Mouse (Mus musculus) neural tube, embryonic 13.5 days (tissue): ENCODE results near the gene Rps6kl1. TPM values are rescaled to one million over a fixed set of nuclear protein-coding genes. Genes with fewer than 3 reads are reported as not detected.
"Not testable (repeated sequence)": the region's sequence is repeated elsewhere in the genome, so short reads cannot be mapped to it uniquely, and the experiment has no call there.

Experiments
- ATAC-seq: fragments of 200-750 bp; cut with Nextera tagmentation; 2 replicates; pipeline ENCODE4 v1.8.0; 2017; ENCODE audit warnings: low read depth, mild to moderate bottlenecking, moderate TSS enrichment, moderate library complexity
- H3K27ac ChIP-seq: fragments of 300-500 bp; sonication (generic); replicated peaks from 2 replicates; pipeline ENCODE4 v1.5.1; 2015; ENCODE audit warnings: moderate library complexity, mild to moderate bottlenecking, inconsistent platforms
- H3K27me3 ChIP-seq: fragments of 300-500 bp; sonication (generic); 2 replicates; pipeline ENCODE4 v1.6.1; 2015; ENCODE audit warnings: mild to moderate bottlenecking, inconsistent platforms
- H3K36me3 ChIP-seq: fragments of 300-500 bp; sonication (generic); 2 replicates; pipeline ENCODE4 v1.6.1; 2015; ENCODE audit warnings: mild to moderate bottlenecking, inconsistent platforms
- H3K4me1 ChIP-seq: fragments of 300-500 bp; sonication (generic); replicated peaks from 2 replicates; pipeline ENCODE4 v1.6.1; 2015; ENCODE audit warnings: inconsistent platforms
- H3K4me2 ChIP-seq: fragments of 300-500 bp; sonication (generic); 2 replicates; pipeline ENCODE4 v1.6.1; 2015; ENCODE audit warnings: inconsistent platforms, mild to moderate bottlenecking, moderate library complexity
- H3K4me3 ChIP-seq: fragments of 300-500 bp; sonication (generic); 2 replicates; pipeline ENCODE4 v1.5.1; 2015; ENCODE audit warnings: mild to moderate bottlenecking, inconsistent platforms
- H3K9ac ChIP-seq: fragments of 300-500 bp; sonication (generic); 2 replicates; pipeline ENCODE4 v1.6.1; 2015; ENCODE audit warnings: moderate library complexity, mild to moderate bottlenecking, inconsistent platforms
- H3K9me3 ChIP-seq: fragments of 300-500 bp; sonication (generic); 2 replicates; pipeline ENCODE4 v1.6.1; 2016; ENCODE audit warnings: inconsistent platforms
- WGBS: fragments of 180-500 bp; shearing (Covaris S2); methylation state at CpG from one replicate; pipeline ENCODE4 v1.1.7; 2015; 5-methylcytosine and 5-hydroxymethylcytosine counted together
- polyA plus RNA-seq: library from polyadenylated mRNA; unstranded; fragments of >200 nt; fragmentation: Nextera tagmentation; extraction: Ambion mirVana; gene quantifications from 2 replicates; pipeline ENCODE4 v1.2.1, GENCODE M21; 2015

The Rps6kl1 gene
- polyA plus RNA-seq, 1 experiment from 2014 or later: 28.7 TPM

- H3K4me2 ChIP-seq: no peak overlapping the region
- H3K36me3 ChIP-seq: peaks cover 15% of the 10 kb centered on the region
- H3K9me3 ChIP-seq: no peaks in the 10 kb centered on the region
- no peak overlapping the region for H3K27ac ChIP-seq
- 86% methylated on average over 9 of the region's 9 CpGs for WGBS
- no peak for ATAC-seq
- no peak overlapping the region for H3K9ac ChIP-seq
- H3K4me1 ChIP-seq: peaks cover 30% of the 10 kb centered on the region
- no peaks in the 10 kb centered on the region for H3K27me3 ChIP-seq
- H3K4me3 ChIP-seq: no peak overlapping the region
Observed at GRCm38 (mm10) chr12:85146881-85147280, 4.2 kb downstream of the Rps6kl1 start.

- Histone ChIP-seq H3K4me1 (peaks cover 30% of the 10 kb centered on the region), H3K9ac (no peak overlapping the region), H3K9me3 (no peaks in the 10 kb centered on the region), H3K36me3 (peaks cover 17% of the 10 kb centered on the region), H3K4me2 (no peak overlapping the region), H3K27ac (no peak overlapping the region), H3K27me3 (no peaks in the 10 kb centered on the region), H3K4me3 (no peak overlapping the region)
- 43% methylated on average over 9 of the region's 11 CpGs for WGBS
- no peak for ATAC-seq
Observed at GRCm38 (mm10) chr12:85146355-85146754, 4.7 kb downstream of the Rps6kl1 start.

- Histone ChIP-seq H3K27ac (no peak overlapping the region), H3K4me3 (no peak overlapping the region)
Observed at GRCm38 (mm10) chr12:85145630-85146029, 5.4 kb downstream of the Rps6kl1 start.

GRCm38 (mm10) chr12:85144821-85145220 lies 6.2 kb downstream of the Rps6kl1 start:
- Histone ChIP-seq H3K9me3 (no peaks in the 10 kb centered on the region), H3K4me1 (peaks cover 18% of the 10 kb centered on the region), H3K9ac (no peak overlapping the region), H3K36me3 (peaks cover 17% of the 10 kb centered on the region), H3K4me2 (no peak overlapping the region), H3K4me3 (no peak overlapping the region), H3K27ac (no peak overlapping the region), H3K27me3 (no peaks in the 10 kb centered on the region)
- no peak for ATAC-seq
- WGBS: 83% methylated on average over 4 of the region's 4 CpGs

More at GRCm38 (mm10) chr12:85145630-85146029, 5.4 kb downstream of the Rps6kl1 start:
- H3K9me3 ChIP-seq: no peaks in the 10 kb centered on the region
- H3K36me3 ChIP-seq: peaks cover 17% of the 10 kb centered on the region
- ATAC-seq: no peak
- H3K4me2 ChIP-seq: no peak overlapping the region
- H3K4me1 ChIP-seq: peaks cover 26% of the 10 kb centered on the region
- no peaks in the 10 kb centered on the region for H3K27me3 ChIP-seq
- 63% methylated on average over 9 of the region's 9 CpGs for WGBS
- no peak overlapping the region for H3K9ac ChIP-seq

GRCm38 (mm10) chr12:85144276-85144675 lies 6.8 kb downstream of the Rps6kl1 start:
- H3K9me3 ChIP-seq, H3K4me2 ChIP-seq, ATAC-seq, H3K4me3 ChIP-seq, H3K9ac ChIP-seq, H3K27ac ChIP-seq, H3K27me3 ChIP-seq: not testable (repeated sequence)
- Histone ChIP-seq H3K36me3 (peaks cover 18% of the 10 kb centered on the region), H3K4me1 (peaks cover 12% of the 10 kb centered on the region)
- WGBS: 79% methylated on average over 2 of the region's 2 CpGs

- Histone ChIP-seq H3K4me1 (peaks cover 12% of the 10 kb centered on the region), H3K9me3 (no peaks in the 10 kb centered on the region), H3K4me3 (no peak overlapping the region), H3K36me3 (peaks cover 30% of the 10 kb centered on the region), H3K9ac (no peak overlapping the region), H3K4me2 (no peak overlapping the region), H3K27ac (no peak overlapping the region), H3K27me3 (0 out of 2 replicates have a peak, but pooled peaks cover 2% of the 10 kb centered on the region)
- 0 out of 2 replicates have a peak, but pooled peaks have one; percentile 52 for ATAC-seq
- 24% methylated on average over 4 of the region's 4 CpGs for WGBS
Observed at GRCm38 (mm10) chr12:85142803-85143202, 8.3 kb downstream of the Rps6kl1 start.

- H3K9me3 ChIP-seq: no peaks in the 10 kb centered on the region
- no peak overlapping the region for H3K9ac ChIP-seq
- 0 out of 2 replicates have a peak, but pooled peaks cover 2% of the 10 kb centered on the region for H3K27me3 ChIP-seq
- H3K4me1 ChIP-seq: peaks cover 7% of the 10 kb centered on the region
- no peak overlapping the region for H3K4me3 ChIP-seq
- WGBS: 81% methylated on average over 6 of the region's 6 CpGs
- H3K36me3 ChIP-seq: peaks cover 31% of the 10 kb centered on the region
- H3K27ac ChIP-seq: no peak overlapping the region
- H3K4me2 ChIP-seq: no peak overlapping the region
- no peak for ATAC-seq
Observed at GRCm38 (mm10) chr12:85141096-85141495, 10.0 kb downstream of the Rps6kl1 start.

GRCm38 (mm10) chr12:85140036-85140701 lies 10.9 kb downstream of the Rps6kl1 start:
- WGBS: 48% methylated on average over 18 of the region's 18 CpGs
- Histone ChIP-seq H3K27me3 (0 out of 2 replicates have a peak, but pooled peaks cover 2% of the 10 kb centered on the region), H3K36me3 (peaks cover 40% of the 10 kb centered on the region)

GRCm38 (mm10) chr12:85136627-85137026 lies 14.4 kb downstream of the Rps6kl1 start:
- no peak overlapping the region for H3K4me3 ChIP-seq
- H3K27ac ChIP-seq: no peak overlapping the region
- H3K9me3 ChIP-seq: no peaks in the 10 kb centered on the region
- 83% methylated on average over 4 of the region's 4 CpGs for WGBS
- no peak overlapping the region for H3K9ac ChIP-seq
- H3K4me2 ChIP-seq: no peak overlapping the region
- peaks cover 59% of the 10 kb centered on the region for H3K36me3 ChIP-seq
- H3K27me3 ChIP-seq: 0 out of 2 replicates have a peak, but pooled peaks cover 2% of the 10 kb centered on the region
- no peak for ATAC-seq
- H3K4me1 ChIP-seq: no peaks in the 10 kb centered on the region

More at GRCm38 (mm10) chr12:85140036-85140701, 10.9 kb downstream of the Rps6kl1 start:
- no peaks in the 10 kb centered on the region for H3K9me3 ChIP-seq
- ATAC-seq: no peak
- no peaks in the 10 kb centered on the region for H3K4me1 ChIP-seq
- H3K9ac ChIP-seq: no peak overlapping the region
- H3K27ac ChIP-seq: no peak overlapping the region
- H3K4me2 ChIP-seq: no peak overlapping the region
- H3K4me3 ChIP-seq: no peak overlapping the region

GRCm38 (mm10) chr12:85135513-85136470 lies 15.3 kb downstream of the Rps6kl1 start:
- no peak overlapping the region for H3K9ac ChIP-seq
- H3K27ac ChIP-seq: no peak overlapping the region
- 82% methylated on average over 19 of the region's 19 CpGs for WGBS
- H3K4me2 ChIP-seq: no peak overlapping the region
- ATAC-seq: no peak
- H3K36me3 ChIP-seq: peaks cover 66% of the 10 kb centered on the region
- no peaks in the 10 kb centered on the region for H3K9me3 ChIP-seq
- 0 out of 2 replicates have a peak, but pooled peaks cover 2% of the 10 kb centered on the region for H3K27me3 ChIP-seq
- no peaks in the 10 kb centered on the region for H3K4me1 ChIP-seq
- no peak overlapping the region for H3K4me3 ChIP-seq

GRCm38 (mm10) chr12:85134043-85134794 lies 16.8 kb downstream of the Rps6kl1 start:
- Histone ChIP-seq H3K4me3 (no peak overlapping the region), H3K36me3 (peaks cover 79% of the 10 kb centered on the region), H3K4me1 (no peaks in the 10 kb centered on the region), H3K9me3 (no peaks in the 10 kb centered on the region), H3K4me2 (no peak overlapping the region), H3K27ac (0 out of 2 replicates have a peak overlapping the region, but pooled peaks have one; percentile 42), H3K27me3 (0 out of 2 replicates have a peak, but pooled peaks cover 2% of the 10 kb centered on the region), H3K9ac (no peak overlapping the region)
- no peak for ATAC-seq
- 79% methylated on average over 8 of the region's 8 CpGs for WGBS
